Mouse (Mus musculus): Measurements from ENCODE around the gene Plxnb1.
"Not testable (repeated sequence)": the region's sequence is repeated elsewhere in the genome, so short reads cannot be mapped to it uniquely, and the experiment has no call there.

Gene Plxnb1

GRCm38 (mm10) chr9:109104083-109104482, 8.9 kb downstream of the Plxnb1 start:
- DNase-seq = no peak

DNA sequence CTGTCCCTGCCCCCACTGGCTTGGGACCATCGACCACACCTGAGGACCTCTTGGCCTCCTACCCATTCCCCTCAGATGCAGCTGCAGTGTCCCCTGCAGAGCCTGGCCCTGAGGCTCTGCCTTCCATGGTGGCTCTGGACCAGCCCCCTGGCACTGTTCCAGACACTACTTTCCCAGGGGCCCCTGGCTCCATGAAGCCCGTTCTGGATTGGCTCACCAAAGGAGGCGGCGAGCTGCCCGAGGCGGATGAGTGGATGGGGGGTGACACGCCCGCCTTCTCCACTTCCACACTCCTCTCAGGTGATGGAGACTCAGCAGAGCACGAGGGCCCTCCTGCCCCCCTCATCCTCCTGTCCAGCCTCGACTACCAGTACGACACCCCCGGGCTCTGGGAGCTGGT, 9.8 kb downstream of the Plxnb1 start:
- peak; percentile 52 to 61 for DNase-seq

DNA sequence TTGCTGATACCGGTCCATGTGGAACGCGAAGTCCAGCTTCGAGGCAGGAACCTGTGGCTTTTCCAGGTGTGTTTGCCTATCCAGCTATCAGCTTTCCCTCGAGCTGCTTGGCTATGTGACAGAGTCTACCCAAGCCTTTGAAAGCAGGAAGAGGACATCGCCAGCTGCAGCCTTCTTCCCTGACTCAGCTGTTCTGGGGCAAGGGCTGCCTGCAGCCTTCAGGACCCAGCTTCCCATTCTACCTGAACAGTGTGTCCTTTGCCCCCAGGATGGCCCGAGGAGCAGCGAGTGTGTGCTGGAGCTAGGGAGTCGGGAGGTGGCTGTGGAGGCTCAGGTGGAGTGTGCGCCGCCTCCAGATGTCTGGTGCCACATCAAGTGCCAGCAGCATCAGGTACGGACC, 10.5 kb downstream of the Plxnb1 start:
- DNase-seq = no peak

DNA sequence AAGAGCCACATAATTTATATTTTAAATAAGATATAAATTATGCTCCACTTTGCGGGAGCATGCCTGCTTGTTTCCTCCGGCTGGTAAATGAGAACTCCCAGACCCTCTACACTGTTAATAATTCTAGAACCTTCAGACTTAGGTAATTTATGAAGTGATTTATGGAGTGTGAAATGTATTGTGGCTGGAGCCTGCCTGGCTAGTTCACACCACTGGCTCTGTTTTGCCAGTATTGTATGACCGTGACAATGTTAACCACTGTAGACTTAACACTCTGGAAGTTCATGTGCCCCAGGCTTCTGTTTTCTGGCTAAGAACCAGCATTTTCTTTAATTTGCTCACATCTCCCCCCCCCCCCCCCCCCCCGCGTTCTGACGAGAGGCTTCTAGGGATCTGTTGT, 12.2 kb downstream of the Plxnb1 start:
- DNase-seq = no peak

DNA sequence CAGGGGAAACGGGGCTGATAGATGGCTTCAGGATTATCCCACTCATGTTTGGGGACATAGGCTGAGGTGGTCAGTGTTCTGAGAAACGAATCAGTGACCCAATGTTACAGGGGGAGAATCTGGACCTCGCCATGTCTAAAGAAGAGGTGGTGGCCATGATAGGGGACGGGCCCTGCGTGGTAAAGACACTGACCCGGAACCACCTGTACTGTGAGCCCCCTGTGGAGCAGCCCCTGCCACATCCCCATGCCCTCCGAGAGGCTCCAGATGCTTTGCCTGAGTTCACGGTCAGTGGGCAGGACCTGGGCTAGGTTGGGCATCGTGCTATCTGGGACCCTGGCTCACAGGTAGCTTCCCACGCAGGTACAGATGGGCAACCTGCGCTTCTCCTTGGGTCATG, 15.1 kb downstream of the Plxnb1 start:
- no peak for DNase-seq

DNA sequence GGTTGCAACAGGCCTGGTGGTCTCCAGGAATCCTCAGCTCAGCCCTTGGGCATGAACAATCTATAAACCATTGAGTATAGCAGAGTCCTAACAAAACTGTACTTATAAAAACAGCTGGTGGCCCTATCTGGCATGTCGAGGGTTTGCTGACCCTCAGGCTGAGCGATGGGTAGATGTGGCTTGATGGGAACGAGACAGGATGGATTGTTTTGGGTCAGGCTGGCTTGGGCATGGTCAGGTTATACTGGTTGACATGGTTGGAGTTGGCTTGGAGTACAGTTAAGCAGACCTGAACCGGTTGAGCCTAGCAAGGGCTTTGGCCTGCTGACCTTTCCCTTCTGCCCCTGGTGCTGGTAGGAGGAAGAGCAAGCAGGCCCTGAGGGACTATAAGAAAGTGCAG, 15.9 kb downstream of the Plxnb1 start:
- no peak for DNase-seq

GRCm38 (mm10) chr9:109111591-109111990, 16.4 kb downstream of the Plxnb1 start:
- DNase-seq = peak in 1 of 2 experiments; percentile 1

GRCm38 (mm10) chr9:109113331-109113730, 18.1 kb downstream of the Plxnb1 start:
- DNase-seq = no peak

DNA sequence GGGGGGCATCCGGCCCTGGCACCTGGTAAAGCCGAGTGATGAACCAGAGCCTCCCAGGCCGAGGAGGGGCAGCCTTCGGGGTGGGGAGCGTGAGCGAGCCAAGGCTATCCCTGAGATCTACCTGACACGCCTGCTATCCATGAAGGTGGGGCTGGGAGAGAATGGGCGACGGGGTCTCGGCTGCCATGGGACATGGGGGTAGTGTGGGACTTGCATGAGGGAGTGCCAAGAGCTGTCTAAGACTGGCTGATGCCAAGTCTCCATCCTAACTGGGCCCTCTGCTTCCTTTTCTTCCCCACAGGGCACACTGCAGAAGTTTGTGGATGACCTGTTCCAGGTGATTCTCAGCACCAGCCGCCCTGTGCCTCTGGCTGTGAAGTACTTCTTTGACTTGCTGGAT, 19.1 kb downstream of the Plxnb1 start:
- no peak for DNase-seq

- DNase-seq = no peak
These were observed 19.7 kb downstream of the Plxnb1 start for GRCm38 (mm10) chr9:109114871-109115270.

- DNase-seq = no peak
These were observed 21.0 kb downstream of the Plxnb1 start for GRCm38 (mm10) chr9:109116205-109116604.

DNA sequence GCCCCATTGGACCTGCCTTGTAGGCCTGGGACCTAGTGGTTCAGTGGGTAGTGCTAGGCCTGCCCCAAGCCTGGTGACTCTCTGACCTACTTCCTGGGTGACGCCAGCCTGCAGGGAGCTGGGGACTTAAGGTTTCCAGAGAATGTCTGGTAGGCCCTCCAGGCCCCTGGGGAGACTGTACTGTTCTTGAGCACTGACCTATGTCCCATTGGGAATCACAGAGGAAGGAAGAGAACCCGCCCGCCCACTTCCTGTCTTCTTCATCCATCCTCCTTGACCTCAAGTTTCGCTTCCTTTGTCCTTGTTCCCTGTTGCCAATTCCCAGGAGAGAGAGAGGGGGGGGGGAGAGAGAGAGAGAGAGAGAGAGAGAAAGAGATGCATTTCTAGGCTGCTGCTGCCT, 22.9 kb downstream of the Plxnb1 start:
- peak; percentile 53 to 59 for DNase-seq

DNA sequence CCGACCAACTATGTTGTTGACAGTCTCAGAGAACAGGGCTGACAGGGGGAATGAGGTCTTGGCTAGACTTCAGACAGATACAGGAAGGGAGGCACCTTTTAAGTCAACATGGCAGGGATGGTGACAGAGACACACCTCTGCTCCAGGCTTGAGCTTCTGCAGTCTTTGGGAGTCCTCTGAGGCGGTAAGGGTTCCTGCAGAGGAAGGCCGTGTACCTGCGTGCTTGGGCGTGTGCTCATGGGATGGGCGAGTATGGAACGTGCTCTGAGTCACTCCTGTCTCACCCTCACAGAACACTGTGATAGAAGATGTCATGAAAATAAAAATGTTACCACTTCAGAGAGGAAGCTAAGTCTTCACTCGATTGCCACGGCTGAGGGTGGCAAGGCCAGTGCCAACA, 24.4 kb downstream of the Plxnb1 start:
- DNase-seq = no peak

DNA sequence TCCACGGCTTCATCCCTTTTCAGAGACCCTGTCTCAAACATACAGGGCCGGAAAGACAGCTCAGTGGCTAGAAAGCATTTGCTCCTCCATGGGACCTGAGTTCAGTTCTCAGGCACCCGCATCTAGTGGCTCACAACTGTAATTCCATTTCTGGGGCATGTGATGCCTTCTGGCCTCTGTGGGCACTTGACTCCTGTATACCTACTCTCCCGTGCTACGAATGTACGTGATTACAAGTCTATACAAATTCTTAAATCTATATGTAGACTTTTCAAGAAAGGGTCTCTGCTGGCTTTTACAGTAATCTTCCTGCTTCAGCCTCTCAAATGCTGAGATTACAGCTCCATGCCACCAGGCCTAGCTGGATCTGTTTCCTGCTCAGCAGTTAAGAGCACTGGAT, 25.8 kb downstream of the Plxnb1 start:
- DNase-seq = no peak

DNA sequence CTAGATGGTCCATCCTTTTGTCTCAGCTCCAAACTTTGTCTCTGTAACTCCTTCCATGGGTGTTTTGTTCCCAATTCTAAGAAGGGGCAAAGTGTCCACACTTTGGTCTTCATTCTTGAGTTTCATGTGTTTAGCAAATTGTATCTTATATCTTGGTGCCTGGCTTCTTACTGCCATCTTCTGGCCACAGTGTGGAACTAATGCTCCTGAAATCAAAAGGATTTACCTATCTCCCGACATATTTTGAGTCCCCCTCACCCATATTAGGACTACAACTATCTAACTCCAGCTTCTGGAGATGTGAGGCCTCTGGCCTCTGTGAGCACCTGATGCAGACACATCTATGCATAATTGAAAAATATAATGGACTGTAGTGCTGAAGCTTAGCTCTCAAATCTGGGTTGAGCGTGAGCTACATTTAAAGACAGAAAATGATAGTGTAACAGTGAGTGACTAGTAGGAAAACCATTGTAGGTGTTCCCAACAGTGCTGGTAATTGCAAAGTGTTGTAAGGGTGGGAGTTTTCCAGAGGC, 27.4 kb downstream of the Plxnb1 start:
- DNase-seq = peak in 1 of 2 experiments; percentile 43

DNA sequence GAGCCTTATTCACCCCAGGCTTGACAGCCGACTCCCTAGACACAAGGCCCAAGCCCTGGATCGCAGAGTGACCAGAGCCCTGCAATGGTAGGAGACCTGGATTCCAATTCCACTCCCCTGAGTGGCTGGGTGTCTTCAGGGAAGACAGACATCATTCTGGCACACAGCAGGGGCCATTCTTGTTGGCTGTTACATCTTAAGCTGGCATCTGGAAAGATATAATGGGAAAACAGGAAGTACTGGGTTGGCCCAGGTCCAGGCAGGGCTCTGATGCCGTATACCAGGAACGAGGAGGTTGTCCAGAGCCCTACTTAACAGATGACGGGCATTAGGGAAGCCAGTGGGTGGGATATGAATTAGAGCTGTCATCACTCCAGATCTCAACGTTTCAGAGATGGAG, 28.1 kb downstream of the Plxnb1 start:
- DNase-seq = no peak

GRCm38 (mm10) chr9:109124164-109124563, 29.0 kb downstream of the Plxnb1 start:
- no peak for DNase-seq

DNA sequence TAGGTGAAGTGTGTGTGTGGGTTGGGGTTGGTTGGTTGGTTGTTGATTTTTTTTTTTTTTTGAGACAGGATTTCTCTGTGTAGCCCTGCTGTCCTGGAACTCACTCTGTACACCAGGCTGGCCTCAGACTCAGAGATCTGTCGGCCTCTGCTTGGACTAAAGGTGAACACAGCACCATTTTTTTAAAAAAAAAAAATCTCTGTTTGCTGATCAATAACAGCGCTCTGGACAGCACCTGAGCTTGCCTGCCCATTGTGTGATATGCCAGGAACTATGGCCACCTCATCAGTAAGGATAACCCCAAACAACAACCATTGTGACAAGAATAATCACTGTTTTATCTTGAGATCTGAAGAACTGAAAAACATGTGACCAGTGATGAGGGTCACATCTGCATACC, 29.9 kb downstream of the Plxnb1 start:
- DNase-seq = no peak

- no peak for DNase-seq
These were observed 30.3 kb downstream of the Plxnb1 start for GRCm38 (mm10) chr9:109125481-109125880.

DNA sequence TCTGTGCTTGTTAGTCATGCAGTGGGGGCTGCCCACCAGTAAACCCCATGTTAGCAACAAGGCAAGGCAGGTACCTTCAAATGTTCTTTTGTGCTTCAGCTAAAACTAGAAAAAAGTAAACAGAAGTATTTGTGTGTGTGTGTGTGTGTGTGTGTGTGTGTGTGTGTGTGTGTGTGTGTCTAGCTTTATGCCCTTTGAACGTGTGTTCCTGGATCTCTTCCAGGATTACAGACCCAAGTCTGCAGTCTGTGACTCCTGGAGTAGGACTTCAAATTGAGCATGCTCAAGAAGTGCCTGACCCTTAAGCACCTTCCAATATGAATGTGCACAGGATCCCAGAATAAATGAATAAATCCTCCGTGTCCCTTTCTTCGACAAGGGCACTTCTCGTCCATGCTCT, 31.9 kb downstream of the Plxnb1 start:
- DNase-seq = no peak

- no peak for DNase-seq
These were observed 33.0 kb downstream of the Plxnb1 start for GRCm38 (mm10) chr9:109128211-109128610.

DNA sequence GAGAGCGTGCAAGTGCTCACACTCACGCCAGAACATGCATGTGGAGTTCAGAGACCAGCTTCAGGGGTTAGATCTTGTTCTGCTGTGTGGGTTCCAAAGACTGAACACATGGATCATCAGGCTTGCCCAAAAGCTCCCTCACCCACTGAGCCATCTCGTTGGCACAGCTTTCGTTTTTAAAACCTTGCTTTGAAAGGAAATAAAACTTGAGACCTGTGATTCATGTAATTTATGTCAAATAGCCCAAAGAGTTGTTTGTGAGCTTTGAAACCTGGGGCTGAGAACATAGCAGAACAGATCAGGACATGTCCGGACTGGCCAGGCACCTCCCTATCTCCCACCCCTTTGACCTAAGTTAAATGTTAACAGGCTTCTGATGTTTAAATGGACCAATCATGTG, 34.9 kb downstream of the Plxnb1 start:
- no peak for DNase-seq

DNA sequence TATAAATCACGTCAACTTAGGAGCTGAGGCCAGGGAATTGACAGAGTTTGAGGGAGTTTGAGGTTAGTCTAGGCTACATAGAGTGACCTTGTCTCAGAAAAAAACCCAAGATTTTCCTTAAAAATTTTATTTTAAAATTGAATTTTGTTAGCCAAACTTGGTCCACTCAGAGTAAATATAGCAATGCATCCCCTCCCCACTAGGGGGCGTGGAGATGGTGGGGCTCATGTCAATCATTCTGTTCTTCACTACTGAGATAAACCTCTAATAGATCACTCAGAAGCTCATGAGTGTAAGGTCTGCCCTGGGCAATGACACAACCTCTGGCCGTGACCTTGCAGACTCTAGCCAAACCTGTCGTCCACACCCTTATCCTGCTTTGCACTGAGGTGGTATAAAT, 45.2 kb downstream of the Plxnb1 start:
- not testable (repeated sequence) for DNase-seq

- no peak for DNase-seq
These were observed 66.8 kb downstream of the Plxnb1 start, which contains the start of gene Fbxw21 for GRCm38 (mm10) chr9:109161941-109162340. TSS of gene Fbxw21 (minus strand) at chr9:109162041.

GRCm38 (mm10) chr9:109167316-109167715, 72.1 kb downstream of the Plxnb1 start:
- DNase-seq = no peak
